Mouse (Mus musculus): Measurements from ENCODE around the gene Snrpa1. TPM values are rescaled to one million over a fixed set of nuclear protein-coding genes. Genes with fewer than 3 reads are reported as not detected.

Snrpa1 gene
- polyA plus RNA-seq, 1 experiment from 2014 or later, result 69.6 TPM

GRCm38 (mm10) chr7:66038730-66039129, 20.1 kb upstream of the Snrpa1 start:
- 79% methylated on average over 11 of the region's 11 CpGs for WGBS
- no peak for DNase-seq (ENCODE audit: low spot score)
- no peak for ATAC-seq (ENCODE audit: low FRiP score, low TSS enrichment)

GRCm38 (mm10) chr7:66040026-66040814, 18.6 kb upstream of the Snrpa1 start:
- no peaks in the 10 kb centered on the region for H3K9me3 ChIP-seq (ENCODE audit: control insufficient read depth, low read length)
- H3K27ac ChIP-seq (replicated peaks), result no peak overlapping the region
- H3K27me3 ChIP-seq (ENCODE audit: control insufficient read depth, insufficient read depth, low read length), result no peaks in the 10 kb centered on the region
- H3K4me2 ChIP-seq (replicated peaks; ENCODE audit: low read depth), result no peak overlapping the region
- DNase-seq (ENCODE audit: low spot score) (no peak), ATAC-seq (ENCODE audit: low FRiP score, low TSS enrichment) (no peak)
- 80% methylated on average over 18 of the region's 18 CpGs for WGBS
- H3K4me3 ChIP-seq (ENCODE audit: low read depth, low read length), result no peak overlapping the region
- no peaks in the 10 kb centered on the region for H3K4me1 ChIP-seq (replicated peaks; ENCODE audit: control insufficient read depth, insufficient read depth)
- TF ChIP-seq EP300 (optimal IDR thresholded peaks at IDR 0.05) (no peak), CTCF (IDR thresholded peaks at IDR 0.05; ENCODE audit: low read depth) (no peak)
- H3K36me3 ChIP-seq (ENCODE audit: control insufficient read depth, insufficient read depth, low read length), result no peaks in the 10 kb centered on the region
- no peak overlapping the region for H3K9ac ChIP-seq (ENCODE audit: low read length)

More at GRCm38 (mm10) chr7:66038730-66039129, 20.1 kb upstream of the Snrpa1 start:
- H3K4me3 ChIP-seq (ENCODE audit: low read depth, low read length), result no peak overlapping the region
- no peaks in the 10 kb centered on the region for H3K9me3 ChIP-seq (ENCODE audit: control insufficient read depth, low read length)
- no peak overlapping the region for H3K9ac ChIP-seq (ENCODE audit: low read length)
- no peaks in the 10 kb centered on the region for H3K27me3 ChIP-seq (ENCODE audit: control insufficient read depth, insufficient read depth, low read length)
- H3K36me3 ChIP-seq (ENCODE audit: control insufficient read depth, insufficient read depth, low read length), result no peaks in the 10 kb centered on the region
- no peak for TF ChIP-seq CTCF (IDR thresholded peaks at IDR 0.05; ENCODE audit: low read depth)
- no peak for TF ChIP-seq EP300 (optimal IDR thresholded peaks at IDR 0.05)
- no peak overlapping the region for H3K27ac ChIP-seq (replicated peaks)
- H3K4me2 ChIP-seq (replicated peaks; ENCODE audit: low read depth), result no peak overlapping the region
- no peaks in the 10 kb centered on the region for H3K4me1 ChIP-seq (replicated peaks; ENCODE audit: control insufficient read depth, insufficient read depth)

GRCm38 (mm10) chr7:66043552-66044459, 15.0 kb upstream of the Snrpa1 start, which contains the start of gene Gm45213:
Gene Gm45213, plus strand, starts transcription at chr7:66043602.
- WGBS, result 66% methylated on average over 10 of the region's 10 CpGs
- no peak for DNase-seq (ENCODE audit: low spot score)
- ATAC-seq (ENCODE audit: low FRiP score, low TSS enrichment), result no peak
- no peaks in the 10 kb centered on the region for H3K9me3 ChIP-seq (ENCODE audit: control insufficient read depth, low read length)
- no peaks in the 10 kb centered on the region for H3K4me1 ChIP-seq (replicated peaks; ENCODE audit: control insufficient read depth, insufficient read depth)
- H3K36me3 ChIP-seq (ENCODE audit: control insufficient read depth, insufficient read depth, low read length), result no peaks in the 10 kb centered on the region
- H3K4me3 ChIP-seq (ENCODE audit: low read depth, low read length), result no peak within 1 kb of the TSS
- TF ChIP-seq CTCF (IDR thresholded peaks at IDR 0.05; ENCODE audit: low read depth) (no peak), EP300 (optimal IDR thresholded peaks at IDR 0.05) (no peak)
- no peak within 1 kb of the TSS for H3K9ac ChIP-seq (ENCODE audit: low read length)
- no peak within 1 kb of the TSS for H3K27ac ChIP-seq (replicated peaks)
- no peaks in the 10 kb centered on the region for H3K27me3 ChIP-seq (ENCODE audit: control insufficient read depth, insufficient read depth, low read length)
- H3K4me2 ChIP-seq (replicated peaks; ENCODE audit: low read depth), result no peak within 1 kb of the TSS

- ATAC-seq (ENCODE audit: low FRiP score, low TSS enrichment) (no peak), DNase-seq (ENCODE audit: low spot score) (no peak)
- H3K4me2 ChIP-seq (replicated peaks; ENCODE audit: low read depth), result no peak overlapping the region
- TF ChIP-seq EP300 (optimal IDR thresholded peaks at IDR 0.05) (no peak), CTCF (IDR thresholded peaks at IDR 0.05; ENCODE audit: low read depth) (no peak)
- H3K9ac ChIP-seq (ENCODE audit: low read length), result no peak overlapping the region
- no peaks in the 10 kb centered on the region for H3K9me3 ChIP-seq (ENCODE audit: control insufficient read depth, low read length)
- no peaks in the 10 kb centered on the region for H3K36me3 ChIP-seq (ENCODE audit: control insufficient read depth, insufficient read depth, low read length)
- H3K4me3 ChIP-seq (ENCODE audit: low read depth, low read length), result no peak overlapping the region
- H3K27me3 ChIP-seq (ENCODE audit: control insufficient read depth, insufficient read depth, low read length), result no peaks in the 10 kb centered on the region
- no peaks in the 10 kb centered on the region for H3K4me1 ChIP-seq (replicated peaks; ENCODE audit: control insufficient read depth, insufficient read depth)
- H3K27ac ChIP-seq (replicated peaks), result no peak overlapping the region
- 72% methylated on average over 9 of the region's 9 CpGs for WGBS
Observed at GRCm38 (mm10) chr7:66044617-66045016, 14.2 kb upstream of the Snrpa1 start.

GRCm38 (mm10) chr7:66046921-66047918, 11.6 kb upstream of the Snrpa1 start:
- Histone ChIP-seq H3K27ac (replicated peaks) (no peak overlapping the region), H3K36me3 (ENCODE audit: control insufficient read depth, insufficient read depth, low read length) (no peaks in the 10 kb centered on the region), H3K4me1 (replicated peaks; ENCODE audit: control insufficient read depth, insufficient read depth) (no peaks in the 10 kb centered on the region), H3K27me3 (ENCODE audit: control insufficient read depth, insufficient read depth, low read length) (no peaks in the 10 kb centered on the region), H3K4me3 (ENCODE audit: low read depth, low read length) (no peak overlapping the region), H3K4me2 (replicated peaks; ENCODE audit: low read depth) (no peak overlapping the region), H3K9ac (ENCODE audit: low read length) (no peak overlapping the region), H3K9me3 (ENCODE audit: control insufficient read depth, low read length) (no peaks in the 10 kb centered on the region)
- 60% methylated on average over 17 of the region's 17 CpGs for WGBS
- DNase-seq (ENCODE audit: low spot score) (no peak), ATAC-seq (ENCODE audit: low FRiP score, low TSS enrichment) (peak; percentile 75)
- TF ChIP-seq EP300 (optimal IDR thresholded peaks at IDR 0.05) (no peak), CTCF (IDR thresholded peaks at IDR 0.05; ENCODE audit: low read depth) (no peak)

Measured in stomach, postnatal 0 days (tissue).